Comparison of ENCODE assay signal across 10 mouse cellular contexts in the genomic region with DNA sequence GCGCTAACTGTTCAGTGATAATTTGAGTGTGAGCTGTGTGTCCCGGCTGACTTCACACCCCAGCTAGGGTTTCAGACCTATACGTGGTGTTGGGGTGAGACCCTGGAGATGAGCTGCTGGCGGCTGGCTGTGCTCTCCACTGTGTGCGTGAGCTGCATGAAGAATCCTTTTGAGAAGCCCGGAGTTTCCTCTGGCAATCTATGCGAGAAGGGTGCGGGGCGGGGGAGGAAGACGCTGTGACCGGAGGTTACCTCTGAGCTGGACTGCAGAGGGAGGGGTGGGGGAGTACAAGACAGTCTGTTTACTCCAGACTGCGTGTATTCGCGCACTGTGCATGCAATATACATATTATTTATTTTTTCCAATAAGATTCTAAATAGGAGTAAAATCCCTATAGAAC. TPM values are rescaled to one million over a fixed set of nuclear protein-coding genes. Genes with fewer than 3 reads are reported as not detected.
DNase-seq lines count a peak whose midpoint lies in the region; ATAC-seq and TF ChIP-seq lines count a peak whose summit lies in the region.
"Had no signal": no experiment of that assay in that cellular context is flagged by ENCODE, and none has a peak within 500 bp of the region (broad histone marks: within the 10 kb centered on the region; RNA-seq: fewer than 3 reads in every experiment).

No protein-coding gene starts in this region.

- H3K9me3 ChIP-seq in E14TG2a.4 (ENCODE audit: low read length), result peaks cover 24% of the 10 kb centered on the region
- no peaks in the 10 kb centered on the region for H3K9me3 ChIP-seq in forebrain, embryonic 15.5 days
- H3K9me3 ChIP-seq in hindbrain, embryonic 14.5 days (ENCODE audit: control insufficient read depth, low read length), result no peaks in the 10 kb centered on the region
- no peaks in the 10 kb centered on the region for H3K9me3 ChIP-seq in liver, embryonic 16.5 days (replicated peaks; ENCODE audit: control insufficient read depth, low read length)
- no peaks in the 10 kb centered on the region for H3K9me3 ChIP-seq in stomach, postnatal 0 days (ENCODE audit: control insufficient read depth, low read length)

- no peak for TF ChIP-seq CTCF in E14TG2a.4 (conservative IDR thresholded peaks at IDR 0.05; ENCODE audit: low read length)
- TF ChIP-seq CTCF in stomach, postnatal 0 days (IDR thresholded peaks at IDR 0.05; ENCODE audit: low read depth), result no peak

- TF ChIP-seq EP300 in stomach, postnatal 0 days (optimal IDR thresholded peaks at IDR 0.05), result no peak

- peak; percentile 52 for ATAC-seq in forebrain, embryonic 15.5 days (replicated peaks)
- ATAC-seq in hindbrain, embryonic 14.5 days (ENCODE audit: low FRiP score), result peak; percentile 75
- no peak for ATAC-seq in liver, embryonic 16.5 days (ENCODE audit: low read depth)
- peak; percentile 36 for ATAC-seq in stomach, postnatal 0 days (ENCODE audit: low FRiP score, low TSS enrichment)

- peaks cover 53% of the 10 kb centered on the region for H3K4me1 ChIP-seq in E14TG2a.4 (replicated peaks; ENCODE audit: low read depth, low read length)
- H3K4me1 ChIP-seq in forebrain, embryonic 15.5 days, result peaks cover 57% of the 10 kb centered on the region
- peaks cover 36% of the 10 kb centered on the region for H3K4me1 ChIP-seq in hindbrain, embryonic 14.5 days (replicated peaks; ENCODE audit: control insufficient read depth, insufficient read depth, low read length)
- peaks cover 8% of the 10 kb centered on the region for H3K4me1 ChIP-seq in liver, embryonic 16.5 days (ENCODE audit: control insufficient read depth, low read depth, low read length)
- H3K4me1 ChIP-seq in stomach, postnatal 0 days (replicated peaks; ENCODE audit: control insufficient read depth, insufficient read depth), result peaks cover 4% of the 10 kb centered on the region; the same call in 1 of the 2 replicates

- peak overlapping the region; percentile 86 for H3K9ac ChIP-seq in forebrain, embryonic 15.5 days (replicated peaks)
- peak overlapping the region; percentile 80 for H3K9ac ChIP-seq in hindbrain, embryonic 14.5 days
- no peak overlapping the region for H3K9ac ChIP-seq in liver, embryonic 16.5 days (ENCODE audit: low read depth, low read length)
- H3K9ac ChIP-seq in stomach, postnatal 0 days (ENCODE audit: low read length), result no peak overlapping the region

- DNase-seq in adrenal gland, postnatal 14 days, result peak; percentile 30
- DNase-seq in adrenal gland, postnatal 25 days, result no peak
- DNase-seq in hindbrain, embryonic 14.5 days (ENCODE audit: low spot score), result peak; percentile 70
- DNase-seq in stomach, postnatal 0 days (ENCODE audit: low spot score), result peak; percentile 43
- DNase-seq in adipocyte (ENCODE audit: low spot score), result no peak

- peak overlapping the region; percentile 92 for H3K27ac ChIP-seq in forebrain, embryonic 15.5 days (replicated peaks)
- H3K27ac ChIP-seq in hindbrain, embryonic 14.5 days, result peak overlapping the region; percentile 94
- H3K27ac ChIP-seq in liver, embryonic 16.5 days (ENCODE audit: low read length), result no peak overlapping the region
- peak overlapping the region; percentile 89; the same call in 1 of the 2 replicates for H3K27ac ChIP-seq in stomach, postnatal 0 days (replicated peaks)

- H3K4me3 ChIP-seq in E14TG2a.4 (replicated peaks; ENCODE audit: low read length), result peak overlapping the region; percentile 83
- peak overlapping the region; percentile 72 for H3K4me3 ChIP-seq in forebrain, embryonic 15.5 days
- peak overlapping the region; percentile 73 for H3K4me3 ChIP-seq in hindbrain, embryonic 14.5 days (replicated peaks; ENCODE audit: low read length)
- peak overlapping the region; percentile 43 for H3K4me3 ChIP-seq in liver, embryonic 16.5 days (ENCODE audit: low read depth, low read length)
- H3K4me3 ChIP-seq in stomach, postnatal 0 days (ENCODE audit: low read depth, low read length), result peak overlapping the region; percentile 72

- peaks cover 97% of the 10 kb centered on the region for H3K27me3 ChIP-seq in E14TG2a.4 (ENCODE audit: insufficient read depth, low read length)
- H3K27me3 ChIP-seq in forebrain, embryonic 15.5 days, result no peaks in the 10 kb centered on the region
- H3K27me3 ChIP-seq in hindbrain, embryonic 14.5 days (ENCODE audit: control insufficient read depth, insufficient read depth, low read length), result peaks cover 12% of the 10 kb centered on the region; the same call in 1 of the 2 replicates
- H3K27me3 ChIP-seq in liver, embryonic 16.5 days (ENCODE audit: control insufficient read depth, insufficient read depth, low read depth, low read length), result peaks cover 64% of the 10 kb centered on the region
- no peaks in the 10 kb centered on the region for H3K27me3 ChIP-seq in stomach, postnatal 0 days (ENCODE audit: control insufficient read depth, insufficient read depth, low read length)

- H3K4me2 ChIP-seq in forebrain, embryonic 15.5 days (replicated peaks), result peak overlapping the region; percentile 92
- peak overlapping the region; percentile 81 for H3K4me2 ChIP-seq in hindbrain, embryonic 14.5 days (replicated peaks)
- H3K4me2 ChIP-seq in liver, embryonic 16.5 days (ENCODE audit: low read depth, low read length), result peak overlapping the region; percentile 64
- peak overlapping the region; percentile 96 for H3K4me2 ChIP-seq in stomach, postnatal 0 days (replicated peaks; ENCODE audit: low read depth)

- under 1% methylated on average over 14 of the region's 14 CpGs for WGBS in forebrain, embryonic 15.5 days
- under 1% methylated on average over 14 of the region's 14 CpGs for WGBS in hindbrain, embryonic 14.5 days
- WGBS in liver, embryonic 16.5 days (ENCODE audit: insufficient replicate concordance), result 3% methylated on average over 14 of the region's 14 CpGs
- 6% methylated on average over 14 of the region's 14 CpGs for WGBS in stomach, postnatal 0 days

- no peaks in the 10 kb centered on the region for H3K36me3 ChIP-seq in E14TG2a.4 (ENCODE audit: insufficient read depth, low read length)
- H3K36me3 ChIP-seq in forebrain, embryonic 15.5 days, result no peaks in the 10 kb centered on the region
- H3K36me3 ChIP-seq in hindbrain, embryonic 14.5 days (replicated peaks; ENCODE audit: control insufficient read depth, insufficient read depth), result no peaks in the 10 kb centered on the region
- H3K36me3 ChIP-seq in liver, embryonic 16.5 days (ENCODE audit: control insufficient read depth, insufficient read depth), result no peaks in the 10 kb centered on the region
- H3K36me3 ChIP-seq in stomach, postnatal 0 days (ENCODE audit: control insufficient read depth, insufficient read depth, low read length), result no peaks in the 10 kb centered on the region

RNA-seq across cellular contexts. Expression of a gene that starts 0.6 kb away (rescaled TPM):
- 10.0 and 14.0 TPM in 2 replicates for total RNA-seq in adrenal gland, postnatal 14 days (2021)
- total RNA-seq in adrenal gland, postnatal 25 days (2021), result 7.7 and 9.9 TPM in 2 replicates
- 20.3 and 25.2 TPM in 2 replicates for polyA plus RNA-seq in forebrain, embryonic 15.5 days (2015; fragmentation: Nextera tagmentation; extraction: Ambion mirVana)
- 46.3 and 46.7 TPM in 2 replicates for polyA plus RNA-seq in hindbrain, embryonic 14.5 days (2014; fragmentation: Nextera tagmentation; extraction: Ambion mirVana)
- polyA plus RNA-seq in liver, embryonic 16.5 days (2015; fragmentation: Nextera tagmentation; extraction: Ambion mirVana), result 0.11 and 0.19 TPM in 2 replicates
- polyA plus RNA-seq in stomach, postnatal 0 days (2015; fragmentation: Nextera tagmentation; extraction: Ambion mirVana), result 4.5 and 5.7 TPM in 2 replicates
- total RNA-seq: common myeloid progenitor, adult 5-6 weeks; neutrophil, adult 5-6 weeks had no signal

Comparison
In these comparisons a context has a peak if more than half of its experiments do, and no peak if none do; other contexts are left out.
1. DNase-seq: peak in adrenal gland, postnatal 14 days (single experiment), hindbrain, embryonic 14.5 days (single experiment) and stomach, postnatal 0 days (single experiment); none in adrenal gland, postnatal 25 days (single experiment) and adipocyte (single experiment).
2. H3K9ac ChIP-seq: peak in forebrain, embryonic 15.5 days (single experiment) and hindbrain, embryonic 14.5 days (single experiment); none in liver, embryonic 16.5 days (single experiment) and stomach, postnatal 0 days (single experiment).
3. Peak in every context shown above with its lines, with median percentiles within 50 percentile points of each other: H3K4me3 ChIP-seq and H3K4me2 ChIP-seq.